Mouse (Mus musculus): ENCODE data around the gene Def8.

DNA sequence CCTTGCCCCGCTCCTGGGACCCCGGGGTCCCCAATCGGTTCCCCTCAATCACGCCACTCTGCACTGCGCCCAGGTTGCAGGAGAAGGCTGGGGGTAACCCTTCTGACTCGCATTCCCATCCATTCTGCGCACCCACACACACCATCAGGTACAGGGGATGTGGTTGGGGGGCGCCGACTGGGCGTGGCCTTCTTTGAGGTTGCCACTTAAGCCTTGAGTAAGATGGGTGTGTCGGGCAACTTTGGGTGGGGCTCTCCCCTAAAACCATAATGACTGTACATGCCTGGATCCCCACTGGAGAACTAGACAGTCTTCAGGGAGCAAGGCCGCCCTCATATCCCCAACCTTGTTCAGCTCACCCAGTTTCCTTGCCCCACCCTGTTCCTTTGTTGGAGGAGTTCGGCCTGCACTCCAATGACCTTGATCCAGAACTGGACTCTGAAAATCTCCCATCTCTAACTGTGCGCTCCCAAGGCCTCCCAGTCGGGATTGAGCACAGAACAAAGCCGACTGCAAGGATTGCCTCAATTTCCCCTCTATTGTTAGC lies 11.5 kb upstream of the Def8 start:
- TF ChIP-seq POLR2A (IDR thresholded peaks at IDR 0.05; ENCODE audit: low read depth, low read length) (no peak), MEF2A (IDR thresholded peaks at IDR 0.05; ENCODE audit: borderline replicate concordance, low read depth, low read length) (no peak), USF1 (IDR thresholded peaks at IDR 0.05; ENCODE audit: low read depth, low read length) (no peak), CTCF (conservative IDR thresholded peaks at IDR 0.05 in 1 of 2, IDR thresholded peaks at IDR 0.05 in 1 of 2; ENCODE audit: low read depth in 2 of 2, low read length in 2 of 2) (no peak), RCOR1 (conservative IDR thresholded peaks at IDR 0.05; ENCODE audit: low read depth, low read length) (no peak), KAT2A (IDR thresholded peaks at IDR 0.05; ENCODE audit: insufficient replicate concordance, low read length) (no peak), EP300 (IDR thresholded peaks at IDR 0.05; ENCODE audit: low read length) (no peak), CHD1 (IDR thresholded peaks at IDR 0.05; ENCODE audit: low read depth, low read length) (no peak), ZC3H11A (IDR thresholded peaks at IDR 0.05; ENCODE audit: low read depth, low read length) (no peak)
